Mouse (Mus musculus): Measurements from ENCODE around the gene Ms4a12.

GRCm38 (mm10) chr19:11196546-11196945 is 35.7 kb downstream of the Ms4a12 start, which contains the start of gene Ms4a13:
- no peak for TF ChIP-seq CTCF (IDR thresholded peaks at IDR 0.05; ENCODE audit: extremely low read depth, insufficient read length, insufficient replicate concordance, low read depth, low read length)
- no peak for TF ChIP-seq POLR2A (IDR thresholded peaks at IDR 0.05; ENCODE audit: low read depth, low read length)

All from small intestine, adult 2 months (tissue).